Mouse (Mus musculus) thymus, adult 2 months (tissue): ENCODE results near the gene C1qtnf1.

Experiments
- CTCF ChIP-seq: fragments of 200-500 bp; IDR thresholded peaks from 2 replicates; pipeline ENCODE4 v1.5.1; 2012; ENCODE audit warnings: mild to moderate bottlenecking, control low read depth, low read length, moderate library complexity, borderline replicate concordance; ENCODE audit not compliant: control insufficient read depth, poor library complexity, insufficient read depth; ENCODE audit errors: extremely low read depth
- POLR2A ChIP-seq: fragments of 200-500 bp; IDR thresholded peaks from 2 replicates; pipeline ENCODE4 v1.6.1; 2012; ENCODE audit warnings: mild to moderate bottlenecking, low read length, control low read depth, moderate library complexity; ENCODE audit not compliant: control insufficient read depth, poor library complexity, insufficient read depth; ENCODE audit errors: extremely low read depth

DNA sequence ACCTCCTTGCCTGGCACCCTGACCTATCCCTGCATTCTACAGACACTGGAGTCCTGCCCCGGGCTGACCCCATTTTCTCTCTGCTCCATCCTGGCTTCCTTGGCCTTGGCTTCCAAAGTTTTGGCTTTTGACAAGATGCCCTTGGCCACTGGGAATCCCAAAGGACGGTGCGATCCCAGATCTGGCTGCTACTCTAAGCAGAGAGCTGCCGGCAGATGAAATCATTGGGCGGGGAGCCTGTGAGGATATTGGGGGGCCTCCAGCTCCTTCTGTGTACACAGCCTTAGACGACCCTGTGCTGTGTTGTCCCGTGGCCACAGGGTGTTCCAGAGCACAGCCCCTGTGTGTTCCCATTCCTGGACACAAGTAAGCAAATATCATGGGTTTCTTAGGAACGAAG lies 20.4 kb downstream of the C1qtnf1 start:
- TF ChIP-seq CTCF (no peak), POLR2A (no peak)
